Mouse (Mus musculus) olfactory bulb, adult 2 months (tissue): ENCODE measurements around the gene Lmod2.

Experiments
- CTCF ChIP-seq: fragments of 200-500 bp; IDR thresholded peaks from 2 replicates; pipeline ENCODE4 v1.5.1; 2012; ENCODE audit warnings: low read depth, mild to moderate bottlenecking, low read length, moderate library complexity; ENCODE audit not compliant: insufficient read depth
- POLR2A ChIP-seq: fragments of 200-500 bp; IDR thresholded peaks from 2 replicates; pipeline ENCODE4 v1.6.1; 2012; ENCODE audit warnings: mild to moderate bottlenecking, low read depth, low read length, moderate library complexity; ENCODE audit not compliant: insufficient read depth

DNA sequence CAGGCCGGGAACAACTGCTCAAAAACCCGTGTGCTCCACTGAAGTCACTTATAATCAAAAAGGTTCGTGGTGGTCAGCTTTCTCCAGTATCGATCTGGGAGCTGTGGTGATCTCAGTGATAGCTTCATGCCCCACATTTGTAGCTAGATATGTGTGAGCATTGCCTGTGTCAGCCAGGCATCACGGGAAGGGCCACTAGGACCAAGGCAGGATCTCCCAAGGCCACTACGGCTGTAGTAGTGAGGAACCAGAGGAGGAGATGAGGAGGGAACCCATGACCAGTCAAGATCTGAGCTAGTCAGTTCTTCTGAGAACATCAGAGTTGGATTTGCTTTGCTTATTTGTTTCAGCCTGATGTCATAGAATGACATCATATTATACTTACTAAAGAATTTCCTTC is 1.6 kb downstream of the Lmod2 start:
- no peak for TF ChIP-seq CTCF
- no peak for TF ChIP-seq POLR2A
